Mouse (Mus musculus) spleen, adult 2 months (tissue): ENCODE measurements around the gene Adamts8.

Experiments used
- CTCF ChIP-seq: fragments of 200-500 bp; IDR thresholded peaks from 2 replicates; pipeline ENCODE4 v1.5.1; 2011; ENCODE audit warnings: mild to moderate bottlenecking, inconsistent platforms; ENCODE audit not compliant: insufficient read depth, insufficient read length, insufficient replicate concordance; ENCODE audit errors: extremely low read depth
- POLR2A ChIP-seq: fragments of 200-500 bp; IDR thresholded peaks from 2 replicates; pipeline ENCODE4 v1.6.1; 2011; ENCODE audit warnings: low read depth, low read length, inconsistent platforms

DNA sequence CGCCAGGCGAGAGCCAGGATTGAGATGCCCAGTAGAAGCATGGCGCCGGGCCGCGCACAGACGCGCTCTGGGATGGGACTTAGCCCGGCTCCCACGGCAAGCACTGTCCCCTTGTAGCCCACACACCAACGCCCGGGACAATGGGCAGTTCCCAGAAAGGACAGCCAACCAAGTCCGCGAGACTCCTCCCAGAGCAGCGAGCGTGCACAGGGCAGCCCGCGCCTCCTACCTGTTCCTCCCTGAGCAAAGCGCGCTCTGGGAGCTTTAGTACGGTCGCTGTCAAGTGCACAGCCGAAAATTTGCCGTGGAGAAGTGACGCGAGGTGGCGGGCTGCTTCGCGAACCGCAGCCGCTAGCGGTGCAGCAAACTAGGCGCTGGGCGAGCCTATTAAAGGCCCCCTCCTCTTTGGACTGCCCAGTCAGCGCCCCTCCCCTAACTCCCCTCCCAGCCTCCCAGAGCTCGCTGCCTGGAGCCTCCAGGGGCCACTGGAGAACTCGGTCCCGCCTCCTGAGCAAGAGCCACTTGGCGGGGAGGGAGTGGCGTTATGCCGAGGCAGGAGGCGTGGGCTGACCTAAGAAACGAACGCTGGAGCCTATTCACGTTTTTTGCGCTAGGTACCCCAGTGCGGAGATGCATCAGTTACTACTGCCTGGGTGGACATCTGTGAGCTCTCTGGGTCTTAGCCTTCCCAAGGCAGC is 20.0 kb upstream of the Adamts8 start, which contains the start of gene Adamts15:
- no peak for TF ChIP-seq CTCF
- no peak for TF ChIP-seq POLR2A
